Mouse (Mus musculus) adrenal gland, postnatal 25 days (tissue): ENCODE measurements around the gene Rapgef6. TPM values are rescaled to one million over a fixed set of nuclear protein-coding genes. Genes with fewer than 3 reads are reported as not detected.

Experiments
- DNase-seq: peaks from one replicate; pipeline ENCODE4 v3.0.0; 2021; ENCODE audit warnings: mixed read lengths
- total RNA-seq: library from RNA; stranded (reverse); gene quantifications from 2 replicates; pipeline ENCODE4 v1.2.3, GENCODE M21; 2021

The Rapgef6 gene
- total RNA-seq, 1 experiment from 2014 or later, result 28.8 TPM

- no peak for DNase-seq
These were observed 171.0 kb downstream of the Rapgef6 start for GRCm38 (mm10) chr11:54693696-54694095.

- no peak for DNase-seq
These were observed 171.6 kb downstream of the Rapgef6 start for GRCm38 (mm10) chr11:54694291-54694690.

GRCm38 (mm10) chr11:54695951-54696350 lies 173.3 kb downstream of the Rapgef6 start:
- DNase-seq, result peak; percentile 54

GRCm38 (mm10) chr11:54697611-54698010 lies 175.0 kb downstream of the Rapgef6 start:
- DNase-seq, result no peak

GRCm38 (mm10) chr11:54698636-54699035 lies 176.0 kb downstream of the Rapgef6 start:
- DNase-seq, result no peak

GRCm38 (mm10) chr11:54699972-54700371 lies 177.3 kb downstream of the Rapgef6 start:
- DNase-seq, result no peak

GRCm38 (mm10) chr11:54701848-54702247 lies 179.2 kb downstream of the Rapgef6 start:
- no peak for DNase-seq

- DNase-seq, result peak; percentile 68
These were observed 180.7 kb downstream of the Rapgef6 start for GRCm38 (mm10) chr11:54703306-54703705.

GRCm38 (mm10) chr11:54708153-54708552 lies 185.5 kb downstream of the Rapgef6 start:
- no peak for DNase-seq

GRCm38 (mm10) chr11:54709645-54710044 lies 187.0 kb downstream of the Rapgef6 start:
- no peak for DNase-seq

- no peak for DNase-seq
These were observed 188.1 kb downstream of the Rapgef6 start for GRCm38 (mm10) chr11:54710512-54711293.

GRCm38 (mm10) chr11:54712849-54713248 lies 190.2 kb downstream of the Rapgef6 start:
- no peak for DNase-seq

GRCm38 (mm10) chr11:54717893-54718292 lies 195.2 kb downstream of the Rapgef6 start:
- DNase-seq, result no peak

GRCm38 (mm10) chr11:54718601-54719000 lies 196.0 kb downstream of the Rapgef6 start:
- DNase-seq, result peak; percentile 12

- no peak for DNase-seq
These were observed 199.4 kb downstream of the Rapgef6 start for GRCm38 (mm10) chr11:54722057-54722456.

GRCm38 (mm10) chr11:54724353-54725034 lies 201.8 kb downstream of the Rapgef6 start:
- DNase-seq, result peak; percentile 33

GRCm38 (mm10) chr11:54726571-54727062 lies 204.0 kb downstream of the Rapgef6 start:
- DNase-seq, result no peak

GRCm38 (mm10) chr11:54727327-54727901 lies 204.8 kb downstream of the Rapgef6 start:
- no peak for DNase-seq

- DNase-seq, result no peak
These were observed 205.7 kb downstream of the Rapgef6 start for GRCm38 (mm10) chr11:54728371-54728770.

GRCm38 (mm10) chr11:54729311-54729710 lies 206.7 kb downstream of the Rapgef6 start:
- no peak for DNase-seq

GRCm38 (mm10) chr11:54730931-54731330 lies 208.3 kb downstream of the Rapgef6 start:
- DNase-seq, result no peak

GRCm38 (mm10) chr11:54731367-54731766 lies 208.7 kb downstream of the Rapgef6 start:
- DNase-seq, result no peak

- no peak for DNase-seq
These were observed 210.9 kb downstream of the Rapgef6 start for GRCm38 (mm10) chr11:54733546-54733945.
